Mouse (Mus musculus): ENCODE measurements around the gene Klrb1b.

DNA sequence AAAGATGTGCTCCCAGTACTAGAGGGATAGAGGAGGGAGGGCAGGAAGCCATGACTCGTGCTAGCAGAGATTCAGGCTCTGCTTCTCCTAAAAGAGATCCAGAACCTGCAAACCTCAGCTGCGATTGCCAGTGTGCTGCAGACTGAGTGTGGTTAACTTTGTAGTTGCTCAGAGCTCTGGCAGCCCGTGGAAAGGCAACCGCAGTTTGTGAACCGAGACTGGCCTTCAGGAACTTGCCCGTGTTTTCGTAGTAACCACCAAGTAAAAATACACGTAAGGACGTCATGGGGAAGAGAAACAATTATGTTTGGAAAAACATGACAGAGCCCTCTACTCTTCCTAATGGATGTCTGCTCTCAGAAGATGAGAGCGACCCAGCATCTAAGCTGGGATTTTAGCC lies 6.9 kb upstream of the Klrb1b start:
- no peak for TF ChIP-seq GATA1 (IDR thresholded peaks at IDR 0.05; ENCODE audit: borderline replicate concordance, low read length)
- no peak for TF ChIP-seq FLI1 (IDR thresholded peaks at IDR 0.05; ENCODE audit: low read length)

Measured in megakaryocyte, embryonic 14.5 days (primary cell).